Mouse (Mus musculus) left cerebral cortex, postnatal 10 days (tissue): ENCODE measurements around the gene Slc4a4. TPM values are rescaled to one million over a fixed set of nuclear protein-coding genes. Genes with fewer than 3 reads are reported as not detected.

Source experiments
- DNase-seq, 2 experiments: peaks; one replicate each; pipeline ENCODE4 v3.0.0; 2021 to 2022; ENCODE audit warnings: low spot score in 2 of 2, mixed read lengths in 1 of 2; ENCODE audit errors: extremely low spot score in 1 of 2
- intact Hi-C: fragments of 180-260 bp; cut with DNase I; formaldehyde crosslinking; loops from one replicate; pipeline ENCODE4 v1.15.1; 2025
- total RNA-seq, 2 experiments: library from RNA; stranded (reverse); gene quantifications; 2 replicates each; pipeline ENCODE4 v1.2.3; 2021

Slc4a4 gene
- total RNA-seq, 2 experiments from 2014 or later: 101 to 106 TPM

DNA sequence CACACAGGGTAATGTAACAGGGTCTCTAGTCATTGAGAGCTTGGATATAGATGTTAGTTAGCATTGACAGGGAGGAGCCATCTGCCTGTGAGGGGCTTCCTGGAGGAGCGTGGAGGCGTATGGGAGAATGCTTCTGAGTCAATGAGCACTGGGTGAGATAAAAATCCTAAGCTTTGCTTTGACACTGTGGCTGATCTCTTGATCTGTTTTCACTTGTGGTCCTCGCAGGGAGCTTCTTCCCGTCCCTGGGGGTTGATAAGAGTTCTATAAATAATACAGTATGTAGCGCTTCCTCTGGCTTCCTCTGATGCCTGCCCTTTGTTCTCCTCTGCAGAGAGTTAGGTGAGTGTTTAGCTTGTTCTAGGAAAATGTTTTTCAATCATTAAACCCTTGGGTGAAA, 149.5 kb downstream of the Slc4a4 start:
- intact Hi-C loops: no loop called here
- no peak for DNase-seq

DNA sequence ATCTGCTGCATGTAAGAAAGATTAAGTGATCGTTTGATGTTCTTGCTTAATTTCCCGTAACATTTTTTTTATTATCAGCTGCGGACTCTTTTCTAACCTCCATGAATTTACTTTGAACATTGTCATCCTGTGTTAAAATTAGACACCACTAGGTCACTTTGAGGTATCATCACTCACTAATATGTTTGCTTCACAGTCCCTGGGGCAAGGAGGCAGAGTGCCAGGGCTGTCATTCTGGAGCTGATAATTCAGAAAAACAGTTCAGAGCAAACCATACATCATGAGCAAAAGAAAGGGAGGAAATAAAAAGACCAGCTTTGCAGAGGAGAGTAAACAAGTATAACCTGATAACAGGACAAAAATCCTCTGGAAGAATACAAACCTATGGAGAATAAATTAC, 154.2 kb downstream of the Slc4a4 start:
- intact Hi-C loops: no loop called here
- no peak for DNase-seq

DNA sequence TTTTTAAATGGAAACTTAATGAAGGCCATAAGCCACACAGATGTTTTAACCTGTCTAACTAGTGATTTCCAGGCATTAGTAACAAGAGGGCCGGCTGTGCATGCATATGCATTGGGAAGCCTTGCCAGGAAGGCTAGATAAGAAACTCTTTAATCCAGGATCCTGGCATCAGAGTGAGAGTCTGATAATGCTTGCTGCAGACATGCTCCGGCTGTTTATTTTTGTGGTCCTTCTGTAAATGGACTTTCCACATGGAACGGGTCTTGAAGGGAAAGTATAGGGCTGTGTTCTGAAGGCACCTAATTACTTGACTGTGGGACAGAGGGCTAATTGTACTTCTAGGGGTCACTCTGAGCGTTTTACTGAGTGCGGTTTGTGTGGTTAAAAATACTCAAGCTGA, 157.2 kb downstream of the Slc4a4 start:
- no peak for DNase-seq
- intact Hi-C loops: no loop called here

DNA sequence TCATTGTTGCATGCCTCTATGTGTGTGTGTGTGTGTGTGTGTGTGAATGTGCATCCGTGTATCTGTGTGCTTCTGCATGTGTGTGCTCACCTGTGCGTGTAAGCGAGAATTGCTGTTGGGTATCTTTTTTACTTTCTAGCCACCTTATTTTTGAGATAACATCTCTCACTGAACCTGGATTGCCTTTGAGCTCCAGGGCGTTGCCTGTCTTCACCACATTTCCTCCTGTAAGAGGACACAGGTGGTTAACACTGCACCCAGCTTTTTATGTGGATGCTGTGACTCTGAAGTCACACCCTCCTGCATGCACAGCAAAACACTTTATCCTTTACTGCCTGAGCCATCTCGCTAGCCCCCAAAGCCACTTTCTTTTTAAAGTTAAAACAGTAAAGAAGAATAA, 158.2 kb downstream of the Slc4a4 start:
- DNase-seq: no peak
- intact Hi-C loops: no loop called here

DNA sequence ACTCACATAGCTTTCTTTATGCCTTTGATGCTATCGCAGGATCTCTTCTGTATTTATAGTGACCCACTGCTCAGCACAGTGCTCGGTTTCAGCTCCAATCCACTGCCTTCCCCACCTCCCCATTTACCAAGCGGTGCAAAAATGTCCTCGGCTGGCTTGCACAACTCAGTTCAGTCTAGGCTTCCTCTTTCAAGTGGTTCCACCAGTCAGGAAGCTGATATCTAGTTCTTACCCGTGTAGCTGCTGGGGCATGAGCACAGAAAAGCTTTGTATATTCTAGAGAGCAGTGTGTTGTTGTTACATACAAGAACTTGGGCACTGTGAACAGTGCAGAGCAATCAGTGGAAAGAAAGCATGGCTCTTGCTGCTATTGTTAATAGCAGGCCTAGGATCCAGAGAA, 165.0 kb downstream of the Slc4a4 start:
- DNase-seq: no peak
- intact Hi-C loops: no loop called here

DNA sequence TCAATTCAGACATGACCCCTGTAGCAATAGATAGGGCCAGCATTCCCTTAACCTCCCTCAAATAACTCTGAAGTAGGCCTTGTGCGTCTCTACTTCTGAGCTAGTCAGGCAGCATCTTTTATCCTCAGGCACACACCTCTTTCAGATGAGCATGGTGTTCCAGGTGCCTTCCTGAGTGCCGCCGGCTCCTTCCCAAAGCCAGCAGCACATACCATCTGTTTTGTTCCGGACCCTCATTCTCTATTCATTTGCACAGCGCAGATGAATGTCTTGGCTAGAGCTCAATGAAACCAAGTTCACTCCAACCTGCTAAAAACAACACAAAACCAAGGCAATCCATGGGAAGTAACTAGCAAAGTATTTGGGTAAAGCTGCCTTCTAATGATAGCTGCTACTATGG, 165.6 kb downstream of the Slc4a4 start:
- no peak for DNase-seq
- intact Hi-C loops: no loop called here

DNA sequence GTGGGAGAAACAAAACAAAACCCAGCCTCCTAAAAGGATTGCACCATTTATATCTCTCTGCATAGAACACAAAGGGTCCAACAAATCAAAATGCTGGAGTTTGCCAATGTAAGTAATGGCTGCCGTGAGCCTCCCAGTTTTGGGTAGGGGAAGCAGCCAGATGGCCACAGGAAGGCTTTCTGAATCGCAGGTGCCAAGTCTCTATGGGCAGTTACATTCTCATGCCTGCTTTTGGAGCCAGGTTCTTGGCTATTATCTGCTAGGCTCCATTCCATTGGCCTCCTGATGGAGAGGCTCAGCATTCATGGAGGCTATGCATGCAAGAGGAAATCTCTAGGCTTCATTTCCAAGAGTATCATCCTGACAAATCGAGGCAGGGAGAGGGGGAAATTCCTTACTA, 169.0 kb downstream of the Slc4a4 start:
- DNase-seq: no peak
- intact Hi-C loops: no loop called here

DNA sequence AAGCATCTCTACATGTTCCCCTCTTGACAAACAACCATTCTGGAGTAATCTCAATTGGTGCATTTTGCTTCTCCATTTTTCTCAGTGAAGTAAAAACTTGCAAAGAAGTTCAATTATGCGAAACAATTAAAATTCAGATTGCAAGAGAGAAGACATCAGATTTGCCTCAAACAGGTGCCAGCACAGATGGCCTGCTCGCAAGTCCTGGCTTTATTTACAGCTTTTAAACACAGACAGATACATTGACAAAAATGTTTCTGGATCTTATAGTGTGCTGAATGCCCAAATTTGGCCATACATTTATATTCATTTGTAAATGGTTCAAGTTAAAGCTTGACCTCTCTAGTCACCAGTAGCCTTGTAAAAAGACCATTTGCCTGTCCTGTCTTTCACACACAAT, 169.8 kb downstream of the Slc4a4 start:
- peak in 1 of 2 experiments; percentile 51 for DNase-seq

DNA sequence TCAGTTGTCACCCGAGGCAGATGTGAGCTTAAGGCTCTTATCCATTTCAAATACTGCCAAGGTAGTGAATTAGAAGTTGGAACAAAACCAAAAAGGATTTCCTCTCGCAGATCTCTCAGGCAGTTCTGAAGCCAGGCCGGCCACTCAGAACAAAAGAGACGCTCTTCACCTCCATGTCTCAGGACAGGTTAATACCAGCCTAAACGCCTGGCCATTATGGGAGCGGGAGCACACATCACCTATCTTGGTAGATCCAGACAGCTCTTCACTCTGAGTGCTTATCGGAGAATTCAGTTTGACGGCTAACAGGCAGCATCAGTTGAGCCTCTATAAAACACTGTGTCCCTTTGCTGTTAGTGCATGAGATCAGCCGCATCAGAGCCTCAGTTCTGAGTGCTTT, 174.5 kb downstream of the Slc4a4 start:
- intact Hi-C loops: no loop called here
- no peak for DNase-seq

More for the DNA sequence above, 169.8 kb downstream of the Slc4a4 start:
- intact Hi-C loops: no loop called here

DNA sequence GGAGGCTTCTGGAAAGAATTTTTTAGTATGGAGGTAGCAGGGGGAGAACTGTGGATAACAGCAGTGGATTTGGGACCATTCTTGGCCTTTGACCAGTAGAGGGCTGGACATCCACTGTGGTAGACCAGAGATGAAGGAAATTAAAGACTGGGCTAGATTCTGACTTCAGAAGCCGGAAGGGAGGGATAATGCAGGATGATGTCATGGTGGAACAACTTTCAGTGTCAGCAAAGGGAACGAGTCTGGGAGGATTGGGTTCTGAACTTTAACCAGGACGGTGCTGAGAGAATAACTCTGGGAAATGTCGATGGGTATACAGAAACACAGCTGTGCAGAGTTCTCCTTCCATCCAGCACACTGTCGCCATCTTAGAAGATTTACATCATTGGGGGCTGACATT, 175.7 kb downstream of the Slc4a4 start:
- DNase-seq: no peak
- intact Hi-C loops: no loop called here

DNA sequence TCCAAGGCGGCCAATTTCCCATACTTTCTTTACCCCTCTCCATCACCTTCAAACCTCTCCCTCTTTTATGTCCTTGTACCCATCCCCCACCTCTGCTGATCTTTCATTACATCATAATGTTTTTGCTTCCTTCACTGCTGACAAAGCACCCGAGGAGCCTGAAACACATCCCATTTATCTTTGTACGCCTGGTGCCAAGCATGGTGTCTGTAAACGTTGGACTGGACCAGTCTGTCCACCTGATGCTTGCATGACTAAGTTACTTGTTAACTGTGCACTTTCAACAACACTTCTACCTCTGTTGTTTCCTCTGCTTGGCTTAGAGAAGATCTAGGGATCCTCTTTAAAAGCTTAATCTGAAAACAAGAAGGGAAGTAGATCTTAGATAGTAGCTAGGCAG, 180.5 kb downstream of the Slc4a4 start:
- DNase-seq: no peak
- intact Hi-C loops: no loop called here

DNA sequence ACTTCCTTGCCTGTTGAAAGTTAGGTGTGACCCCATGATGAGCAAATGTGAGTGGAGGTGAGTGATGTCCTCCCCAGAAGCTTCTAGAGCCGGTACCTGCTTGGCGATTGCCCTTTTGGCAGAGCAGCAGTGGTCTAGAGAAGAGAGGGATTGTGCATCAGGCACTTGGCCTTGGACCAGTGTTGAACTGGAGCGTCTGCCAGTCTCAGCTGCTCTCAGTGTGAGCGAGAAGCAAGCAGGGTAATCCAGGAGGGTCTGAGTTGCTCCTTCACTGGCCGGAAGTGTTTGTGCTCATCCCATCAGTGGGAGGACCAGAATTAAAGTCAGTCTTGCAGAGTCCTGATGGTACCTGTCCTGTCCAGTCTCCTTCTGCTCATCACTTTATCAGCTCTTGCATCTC, 181.5 kb downstream of the Slc4a4 start:
- intact Hi-C loops: no loop called here
- no peak for DNase-seq

DNA sequence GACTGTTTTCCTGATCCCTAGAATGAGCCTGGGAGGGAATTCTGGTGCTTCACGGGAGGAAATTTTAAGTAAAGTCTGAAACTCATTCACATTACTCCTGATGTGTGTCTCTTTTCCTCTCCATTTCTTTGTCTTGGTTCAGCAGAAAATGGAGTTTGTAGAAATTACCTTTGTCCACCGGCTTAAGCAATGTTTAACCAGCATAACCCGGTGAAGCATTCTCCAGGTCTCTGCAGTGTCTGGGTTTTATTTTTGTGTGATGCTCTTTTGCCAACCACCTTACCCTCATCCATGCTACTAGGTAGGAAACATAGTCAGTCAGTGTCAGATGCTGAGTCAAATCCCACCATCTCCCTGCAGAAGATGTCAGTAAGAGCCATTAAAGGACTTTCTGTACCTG, 183.4 kb downstream of the Slc4a4 start:
- intact Hi-C loops: no loop called here
- no peak for DNase-seq

DNA sequence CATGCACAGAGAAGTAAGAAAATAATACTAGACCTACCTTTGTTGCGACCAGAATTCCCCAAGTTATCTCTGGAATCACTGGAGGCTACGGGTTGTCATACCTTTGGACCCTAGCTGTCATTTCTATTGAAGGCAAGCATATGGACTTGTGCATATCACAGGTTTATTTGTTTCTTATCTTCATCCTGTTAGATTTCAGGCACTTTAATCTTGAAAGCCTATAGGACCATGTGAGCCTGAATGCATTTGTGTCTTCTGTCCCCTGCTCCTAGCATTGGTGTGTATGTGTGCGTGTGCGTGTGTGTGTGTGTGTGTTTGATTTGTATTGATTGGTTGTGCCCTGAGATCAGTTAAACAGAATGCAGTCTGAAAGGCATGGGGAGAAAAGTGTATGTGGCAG, 185.3 kb downstream of the Slc4a4 start:
- intact Hi-C loops: no loop called here

DNA sequence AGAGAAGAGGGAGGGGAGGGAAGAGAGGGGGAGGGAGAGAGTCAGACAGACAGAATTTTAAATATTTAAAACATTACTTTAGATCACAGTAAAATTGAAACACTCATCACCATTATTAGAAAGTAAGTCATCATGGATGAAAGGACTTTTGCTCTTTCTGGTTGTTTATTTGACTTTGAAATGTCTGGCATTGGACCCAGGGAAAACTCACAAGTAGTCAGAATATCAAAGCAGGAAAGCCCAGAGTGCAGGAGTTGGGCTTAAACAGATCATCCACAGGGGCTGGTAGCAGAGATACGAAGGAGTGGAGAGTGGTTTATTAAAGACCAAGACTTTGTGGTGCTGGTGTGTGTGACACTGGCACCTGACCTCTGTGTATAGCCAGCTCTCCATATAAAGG, 191.1 kb downstream of the Slc4a4 start:
- intact Hi-C loops: no loop called here

More for the DNA sequence above, 185.3 kb downstream of the Slc4a4 start:
- no peak for DNase-seq

DNA sequence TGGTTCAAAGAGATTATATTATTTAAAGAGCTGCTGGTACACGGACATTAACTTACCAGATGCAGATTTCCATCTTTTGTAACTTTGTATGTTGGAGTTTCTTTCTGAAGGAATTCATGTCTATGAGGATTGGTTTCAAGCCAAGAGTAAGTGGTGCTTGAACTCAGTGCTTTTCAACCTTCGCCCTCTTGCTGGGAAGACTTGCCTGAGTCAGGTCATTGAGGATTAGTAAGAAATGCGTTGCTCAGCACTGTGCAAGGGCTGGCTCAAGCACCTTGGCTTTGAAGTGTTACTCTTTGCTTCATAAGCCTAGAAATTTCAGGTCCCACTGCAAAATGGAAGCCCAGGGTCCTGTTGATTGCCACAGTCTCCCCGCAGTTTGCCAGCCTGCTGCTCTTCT, 196.9 kb downstream of the Slc4a4 start:
- DNase-seq: no peak
- intact Hi-C loops: no loop called here

More for the DNA sequence above, 191.1 kb downstream of the Slc4a4 start:
- DNase-seq: no peak

DNA sequence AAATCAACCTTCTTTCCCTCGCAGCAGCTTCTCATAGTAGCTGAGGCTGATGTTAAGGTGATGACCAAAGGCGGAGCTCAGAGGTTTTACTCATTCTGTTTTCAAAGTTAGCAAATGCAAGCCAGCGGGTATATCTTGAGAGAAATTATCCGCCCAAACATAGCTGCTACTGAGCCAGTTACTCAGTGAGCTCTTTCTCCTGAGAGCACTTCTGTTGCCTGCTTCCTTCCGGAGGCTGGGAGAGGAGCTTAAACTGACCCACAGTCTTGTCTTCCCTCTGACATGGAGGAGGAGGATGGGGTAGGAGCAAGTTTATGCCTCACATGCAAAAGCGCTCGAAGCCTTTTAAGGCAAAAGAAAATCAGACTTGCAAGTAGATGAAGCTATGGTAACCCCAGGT, 201.3 kb downstream of the Slc4a4 start:
- intact Hi-C loops: no loop called here
- no peak for DNase-seq

DNA sequence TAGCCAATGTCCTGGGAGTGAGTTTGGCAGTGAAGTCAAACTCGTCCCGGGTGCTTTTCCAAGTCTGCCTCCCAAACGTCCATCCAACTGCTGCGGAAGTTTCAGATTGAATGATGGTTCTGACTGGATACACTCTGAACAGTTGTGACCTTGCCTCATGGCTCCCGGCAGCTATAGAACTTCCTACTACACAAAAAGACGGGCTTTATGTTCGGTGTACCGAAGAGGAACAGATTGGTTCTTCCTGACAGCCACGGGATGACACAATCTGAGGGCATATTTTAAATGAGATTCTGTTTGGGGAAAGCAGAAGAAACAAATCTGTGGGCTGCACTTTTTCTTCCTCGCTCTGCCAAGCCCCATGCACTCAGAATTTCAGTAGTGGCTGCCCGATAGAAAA, 201.8 kb downstream of the Slc4a4 start:
- intact Hi-C loops: no loop called here
- peak in 1 of 2 experiments; percentile 13 for DNase-seq

DNA sequence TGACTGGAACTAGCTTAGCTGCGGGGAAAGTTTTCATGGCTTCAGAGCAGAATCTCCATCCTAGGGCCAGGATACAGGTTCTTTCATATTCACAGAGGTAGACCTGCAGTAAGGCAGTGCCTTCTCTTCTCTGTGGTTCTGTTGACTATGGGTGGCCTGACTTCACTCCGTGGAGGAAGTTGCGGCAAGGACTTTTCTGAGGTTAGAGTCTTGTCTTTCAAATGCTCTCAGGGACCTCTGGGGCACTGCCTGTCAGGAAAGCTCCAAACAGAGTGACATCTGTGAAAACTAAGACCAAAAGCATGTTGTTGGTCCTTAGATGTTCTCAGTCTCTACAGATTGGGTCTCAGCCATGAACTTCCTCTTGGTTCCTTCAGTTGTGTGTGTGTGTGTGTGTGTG, 203.5 kb downstream of the Slc4a4 start:
- intact Hi-C loops: no loop called here
- DNase-seq: no peak

DNA sequence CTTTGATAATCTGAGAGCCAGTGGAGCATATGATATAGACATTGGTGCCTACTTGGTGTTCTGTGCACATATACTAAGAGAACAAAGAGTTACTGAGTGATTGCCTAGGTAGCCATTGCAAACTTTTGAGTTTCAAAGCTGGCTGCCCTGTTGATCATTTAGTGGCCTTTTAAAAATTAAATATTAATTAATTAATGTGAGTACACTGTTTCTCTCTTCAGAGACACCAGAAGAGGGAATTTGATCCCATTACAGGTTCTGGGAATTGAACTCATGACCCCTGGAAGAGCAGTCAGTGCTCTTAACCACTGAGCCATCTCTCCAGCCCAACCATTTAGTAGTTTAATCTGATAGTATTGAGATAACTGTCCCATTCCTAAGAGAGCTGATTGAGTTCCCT, 209.8 kb downstream of the Slc4a4 start:
- no peak for DNase-seq
- intact Hi-C loops: no loop called here

DNA sequence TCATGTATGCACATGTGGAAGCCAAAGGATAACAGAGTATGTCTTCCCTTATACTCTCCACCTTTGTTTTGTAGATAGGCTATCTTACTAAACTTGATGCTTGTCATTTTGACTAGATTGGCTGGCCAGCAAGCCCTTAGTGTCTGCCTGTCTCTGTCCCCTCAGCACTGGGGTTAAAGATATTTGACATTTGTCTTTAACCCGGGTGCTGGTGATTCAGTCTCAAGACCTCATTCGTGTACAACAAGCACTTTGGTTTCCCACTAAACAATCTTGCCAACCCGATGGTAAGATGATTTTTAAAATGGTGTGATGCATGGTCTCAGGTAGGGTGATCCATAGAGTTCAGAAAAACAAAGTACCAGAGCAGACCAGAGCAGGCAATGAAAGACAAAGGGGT, 210.7 kb downstream of the Slc4a4 start:
- intact Hi-C loops: no loop called here
- DNase-seq: no peak

DNA sequence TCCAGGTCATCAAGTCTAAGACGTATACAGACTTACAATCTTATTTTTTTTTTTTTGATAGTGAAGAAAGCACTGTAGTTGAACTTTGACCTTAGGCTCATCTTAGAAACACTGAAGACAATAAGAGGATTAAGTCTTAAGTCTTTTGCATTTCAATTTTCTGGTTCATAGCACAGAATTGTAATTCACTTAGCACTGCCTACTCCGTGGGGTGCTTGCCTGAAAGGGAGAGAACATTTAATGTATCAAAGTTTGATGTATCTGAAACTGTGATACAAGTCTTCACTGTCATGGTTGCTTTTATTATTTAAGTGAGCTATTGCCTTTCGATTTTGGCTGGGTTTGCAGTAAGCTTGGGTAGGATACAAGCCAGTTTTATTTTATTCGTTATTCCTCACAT, 211.5 kb downstream of the Slc4a4 start:
- no peak for DNase-seq
- intact Hi-C loops: no loop called here
